Mouse (Mus musculus) embryonic facial prominence, embryonic 11.5 days (tissue): ENCODE results near the gene Rbpms2. TPM values are rescaled to one million over a fixed set of nuclear protein-coding genes. Genes with fewer than 3 reads are reported as not detected.
"Not testable (repeated sequence)": the region's sequence is repeated elsewhere in the genome, so short reads cannot be mapped to it uniquely, and the experiment has no call there.

Experiments
- ATAC-seq: fragments of 200-750 bp; cut with Nextera tagmentation; replicated peaks from 2 replicates; pipeline ENCODE4 v1.8.0; 2017; ENCODE audit warnings: low read depth; ENCODE audit not compliant: insufficient number of reproducible peaks, low FRiP score, low TSS enrichment
- DNase-seq: peaks from one replicate; pipeline ENCODE4 v3.0.0-alpha.2; 2015; ENCODE audit warnings: low spot score
- H3K27ac ChIP-seq: fragments of 300-500 bp; sonication (generic); replicated peaks from 2 replicates; pipeline ENCODE4 v1.5.1; 2014; ENCODE audit warnings: mild to moderate bottlenecking, low read depth, low read length, control low read depth
- H3K27me3 ChIP-seq: fragments of 300-500 bp; sonication (generic); 2 replicates; pipeline ENCODE4 v1.6.1; 2014; ENCODE audit warnings: mild to moderate bottlenecking, low read length, moderate library complexity, mixed read lengths; ENCODE audit not compliant: control insufficient read depth, insufficient read depth
- H3K36me3 ChIP-seq: fragments of 300-500 bp; sonication (generic); replicated peaks from 2 replicates; pipeline ENCODE4 v1.6.1; 2014; ENCODE audit warnings: low read depth, mild to moderate bottlenecking, low read length, moderate library complexity, mixed read lengths; ENCODE audit not compliant: control insufficient read depth, insufficient read depth
- H3K4me1 ChIP-seq: fragments of 300-500 bp; sonication (generic); 2 replicates; pipeline ENCODE4 v1.6.1; 2014; ENCODE audit warnings: low read length, mixed read lengths; ENCODE audit not compliant: control insufficient read depth, insufficient read depth
- H3K4me2 ChIP-seq: fragments of 300-500 bp; sonication (generic); 2 replicates; pipeline ENCODE4 v1.6.1; 2014; ENCODE audit warnings: low read depth, mild to moderate bottlenecking, control low read depth, low read length, moderate library complexity
- H3K4me3 ChIP-seq: fragments of 300-500 bp; sonication (generic); 2 replicates; pipeline ENCODE4 v1.5.1; 2014; ENCODE audit warnings: low read depth, low read length, control low read depth
- H3K9ac ChIP-seq: fragments of 300-500 bp; sonication (generic); replicated peaks from 2 replicates; pipeline ENCODE4 v1.6.1; 2014; ENCODE audit warnings: mild to moderate bottlenecking, control low read depth, low read length
- H3K9me3 ChIP-seq: fragments of 300-500 bp; sonication (generic); replicated peaks from 2 replicates; pipeline ENCODE4 v1.6.1; 2016; ENCODE audit warnings: mild to moderate bottlenecking, low read length, inconsistent platforms, mixed read lengths; ENCODE audit not compliant: control insufficient read depth
- WGBS: fragments of 180-500 bp; shearing (Covaris S2); extraction: QIAGEN DNeasy Blood & Tissue Kit; methylation state at CpG from one replicate; pipeline ENCODE4 v1.1.7; 2014; 5-methylcytosine and 5-hydroxymethylcytosine counted together
- polyA plus RNA-seq: library from polyadenylated mRNA; unstranded; fragments of >200 nt; fragmentation: Nextera tagmentation; extraction: Ambion mirVana; gene quantifications from 2 replicates; pipeline ENCODE4 v1.2.1, GENCODE M21; 2014

Gene Rbpms2
- polyA plus RNA-seq, 1 experiment from 2014 or later = 20.4 TPM

DNA sequence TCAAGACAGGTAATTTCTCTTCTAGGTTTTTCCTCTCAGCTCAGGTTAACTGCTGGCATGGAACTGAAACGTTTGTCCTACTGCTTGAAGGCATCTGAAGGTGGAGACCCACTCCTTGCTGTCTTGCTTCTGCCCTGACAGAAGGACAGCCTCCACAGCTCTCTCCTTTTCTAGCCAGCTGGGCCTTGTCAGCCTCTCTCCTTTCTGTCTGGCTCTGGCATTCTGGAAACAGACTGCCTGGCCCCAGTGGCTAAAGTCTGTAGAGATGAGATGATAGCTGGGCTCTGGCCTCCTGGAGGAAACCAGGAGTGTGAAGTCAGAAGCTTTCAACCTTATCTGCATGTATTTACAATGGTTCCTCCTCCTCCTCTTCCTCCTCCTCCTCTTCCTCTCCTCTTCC lies 20.5 kb downstream of the Rbpms2 start:
- 64% methylated on average over 1 of the region's 1 CpGs for WGBS
- Histone ChIP-seq H3K27ac (no peak overlapping the region), H3K27me3 (no peaks in the 10 kb centered on the region), H3K4me1 (no peaks in the 10 kb centered on the region), H3K36me3 (no peaks in the 10 kb centered on the region), H3K9me3 (no peaks in the 10 kb centered on the region), H3K4me2 (no peak overlapping the region), H3K4me3 (no peak overlapping the region), H3K9ac (no peak overlapping the region)
- DNase-seq = no peak
- no peak for ATAC-seq

DNA sequence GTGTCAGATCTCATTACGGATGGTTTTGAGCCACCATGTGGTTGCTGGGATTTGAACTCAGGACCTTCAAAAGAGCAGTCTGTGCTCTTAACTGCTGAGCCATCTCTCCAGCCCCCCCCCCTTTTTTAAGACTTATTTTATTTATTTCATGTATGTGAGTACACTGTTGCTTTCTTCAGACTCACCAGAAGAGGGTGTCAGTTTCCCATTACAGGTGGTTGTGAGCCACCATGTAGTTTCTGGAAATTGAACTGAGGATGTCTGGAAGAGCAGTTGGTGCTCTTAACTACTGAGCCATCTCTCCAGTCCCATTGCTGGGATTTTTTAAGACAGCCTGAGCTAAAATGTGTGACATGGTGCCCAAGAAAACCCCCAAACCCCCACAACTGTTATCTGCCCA lies 22.5 kb downstream of the Rbpms2 start:
- H3K4me2 ChIP-seq, H3K9me3 ChIP-seq, H3K4me3 ChIP-seq, H3K36me3 ChIP-seq, H3K27ac ChIP-seq, H3K9ac ChIP-seq, H3K4me1 ChIP-seq, H3K27me3 ChIP-seq, ATAC-seq: not testable (repeated sequence)
- DNase-seq = peak; percentile 6
- WGBS = 96% methylated on average over 1 of the region's 1 CpGs

DNA sequence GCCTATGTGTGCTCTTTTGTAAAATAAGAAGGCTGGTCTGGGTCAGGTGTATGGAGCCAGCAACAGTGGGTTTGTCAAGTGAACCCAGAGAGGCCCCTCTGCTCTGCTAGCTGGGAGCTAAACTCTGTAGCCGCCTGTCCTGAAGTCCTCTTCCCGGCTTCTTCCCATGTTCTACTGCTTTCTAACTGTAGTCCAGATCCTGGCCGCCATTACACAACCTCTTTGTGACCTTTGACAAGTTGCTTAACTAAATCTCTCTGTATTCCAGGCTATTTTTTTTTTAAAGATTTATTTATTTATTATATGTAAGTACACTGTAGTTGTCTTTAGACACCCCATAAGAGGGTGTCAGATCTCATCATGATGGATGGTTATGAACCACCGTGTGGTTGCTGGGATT lies 24.3 kb downstream of the Rbpms2 start:
- Histone ChIP-seq H3K27me3 (no peaks in the 10 kb centered on the region), H3K4me2 (no peak overlapping the region), H3K36me3 (no peaks in the 10 kb centered on the region), H3K4me3 (no peak overlapping the region), H3K9me3 (no peaks in the 10 kb centered on the region), H3K4me1 (no peaks in the 10 kb centered on the region), H3K9ac (no peak overlapping the region), H3K27ac (no peak overlapping the region)
- 85% methylated on average over 4 of the region's 4 CpGs for WGBS
- ATAC-seq (no peak), DNase-seq (no peak)

DNA sequence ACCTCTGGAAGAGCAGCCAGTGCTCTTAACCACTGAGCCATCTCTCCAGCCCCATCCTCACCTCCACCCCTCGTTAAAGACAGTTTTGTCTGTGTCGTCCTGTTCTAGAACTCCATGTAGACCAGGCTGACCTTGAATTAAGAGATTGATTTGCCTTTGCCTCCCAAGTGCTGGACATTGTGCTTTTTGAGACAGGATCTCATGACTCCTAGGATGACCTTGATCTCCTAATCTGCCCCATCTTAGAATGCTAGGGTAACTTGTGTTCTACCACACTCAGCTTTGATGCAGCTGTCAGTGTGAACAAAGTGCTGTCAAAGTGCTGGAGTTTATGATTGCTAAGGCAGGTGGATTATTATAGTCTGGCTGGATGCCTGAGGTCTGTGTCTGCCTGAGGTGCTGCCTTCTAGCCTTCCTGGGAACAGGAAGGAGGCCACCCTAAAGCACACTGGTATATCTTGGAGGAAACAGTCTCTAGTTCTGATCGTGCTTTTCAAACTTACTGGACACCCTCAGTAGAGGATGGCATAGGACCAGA lies 25.3 kb downstream of the Rbpms2 start:
- no peak overlapping the region for H3K4me3 ChIP-seq
- no peaks in the 10 kb centered on the region for H3K27me3 ChIP-seq
- H3K4me2 ChIP-seq = no peak overlapping the region
- H3K36me3 ChIP-seq = no peaks in the 10 kb centered on the region
- DNase-seq = no peak
- H3K9ac ChIP-seq = no peak overlapping the region
- H3K27ac ChIP-seq = no peak overlapping the region
- ATAC-seq = no peak
- no peaks in the 10 kb centered on the region for H3K9me3 ChIP-seq
- WGBS = 85% methylated on average over 3 of the region's 3 CpGs
- H3K4me1 ChIP-seq = no peaks in the 10 kb centered on the region

DNA sequence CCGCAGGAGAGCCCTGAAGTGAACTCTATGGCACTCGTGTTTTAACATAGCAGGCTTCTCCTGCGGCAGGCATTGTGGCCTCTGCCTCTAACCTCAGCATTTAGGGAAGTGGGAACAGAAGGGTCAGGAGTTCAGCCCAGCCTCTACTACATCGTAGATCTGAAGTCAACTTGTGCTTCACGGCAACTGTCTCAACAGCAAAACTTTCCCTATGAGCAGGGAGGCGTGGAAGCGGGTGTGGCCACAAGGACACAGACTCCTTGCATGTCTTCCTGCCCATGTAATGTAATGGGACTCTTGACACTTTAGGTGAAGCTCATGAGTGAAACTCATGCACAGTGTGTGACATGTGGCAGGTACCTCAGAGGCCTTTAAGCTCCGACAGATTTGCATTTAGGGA lies 26.1 kb downstream of the Rbpms2 start:
- no peak for DNase-seq
- no peak overlapping the region for H3K4me2 ChIP-seq
- H3K27me3 ChIP-seq = no peaks in the 10 kb centered on the region
- no peak for ATAC-seq
- no peaks in the 10 kb centered on the region for H3K9me3 ChIP-seq
- H3K27ac ChIP-seq = no peak overlapping the region
- H3K36me3 ChIP-seq = no peaks in the 10 kb centered on the region
- no peaks in the 10 kb centered on the region for H3K4me1 ChIP-seq
- no peak overlapping the region for H3K9ac ChIP-seq
- WGBS = 85% methylated on average over 8 of the region's 8 CpGs
- no peak overlapping the region for H3K4me3 ChIP-seq

DNA sequence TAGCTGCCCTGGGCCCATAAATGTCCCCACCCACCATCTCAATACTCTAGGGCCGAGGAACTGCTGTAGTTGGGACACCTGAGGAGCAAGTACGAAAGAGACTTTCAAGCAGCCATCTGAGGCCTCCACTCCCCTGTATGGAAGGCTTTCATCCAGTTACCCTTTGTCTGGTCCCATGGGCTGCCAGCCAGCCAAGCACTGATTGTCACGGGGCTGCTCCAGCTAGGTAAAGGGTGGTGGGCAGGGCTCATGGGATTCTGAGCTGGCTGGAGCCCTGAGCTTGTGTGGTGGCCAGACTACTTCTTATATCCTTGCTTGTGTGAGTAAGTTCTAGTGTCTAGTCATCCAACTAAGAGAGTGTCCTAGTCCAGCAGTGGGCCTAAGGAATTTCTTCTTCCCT lies 27.8 kb downstream of the Rbpms2 start:
- no peak for DNase-seq
- Histone ChIP-seq H3K27me3 (no peaks in the 10 kb centered on the region), H3K27ac (no peak overlapping the region), H3K4me2 (no peak overlapping the region), H3K36me3 (no peaks in the 10 kb centered on the region), H3K9ac (no peak overlapping the region), H3K4me3 (no peak overlapping the region), H3K9me3 (no peaks in the 10 kb centered on the region), H3K4me1 (no peaks in the 10 kb centered on the region)
- WGBS = 81% methylated on average over 3 of the region's 3 CpGs
- no peak for ATAC-seq

DNA sequence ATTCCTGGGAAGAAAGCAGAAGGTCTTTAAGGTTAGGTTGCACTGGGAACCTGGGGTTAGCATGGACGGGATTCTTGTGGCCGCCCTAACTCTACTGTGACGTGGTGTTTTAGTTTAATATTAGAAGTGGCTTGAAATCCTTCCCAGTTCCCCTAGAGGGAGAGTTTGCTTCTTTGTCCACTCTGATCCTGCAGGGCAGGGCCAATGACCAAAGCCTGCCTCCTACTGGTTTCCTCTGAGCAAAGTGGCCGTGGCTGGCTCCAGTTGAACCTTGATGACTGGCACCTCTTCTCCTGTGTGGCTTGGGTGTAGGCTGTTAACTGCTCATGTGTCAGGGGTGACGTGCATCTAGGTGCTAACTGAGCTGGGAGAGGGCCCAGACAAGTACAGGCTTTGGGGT lies 31.6 kb downstream of the Rbpms2 start:
- Histone ChIP-seq H3K27ac (no peak overlapping the region), H3K4me2 (no peak overlapping the region), H3K9me3 (no peaks in the 10 kb centered on the region), H3K36me3 (no peaks in the 10 kb centered on the region), H3K9ac (no peak overlapping the region), H3K27me3 (no peaks in the 10 kb centered on the region), H3K4me3 (no peak overlapping the region), H3K4me1 (no peaks in the 10 kb centered on the region)
- DNase-seq = no peak
- WGBS = 57% methylated on average over 5 of the region's 5 CpGs
- no peak for ATAC-seq

DNA sequence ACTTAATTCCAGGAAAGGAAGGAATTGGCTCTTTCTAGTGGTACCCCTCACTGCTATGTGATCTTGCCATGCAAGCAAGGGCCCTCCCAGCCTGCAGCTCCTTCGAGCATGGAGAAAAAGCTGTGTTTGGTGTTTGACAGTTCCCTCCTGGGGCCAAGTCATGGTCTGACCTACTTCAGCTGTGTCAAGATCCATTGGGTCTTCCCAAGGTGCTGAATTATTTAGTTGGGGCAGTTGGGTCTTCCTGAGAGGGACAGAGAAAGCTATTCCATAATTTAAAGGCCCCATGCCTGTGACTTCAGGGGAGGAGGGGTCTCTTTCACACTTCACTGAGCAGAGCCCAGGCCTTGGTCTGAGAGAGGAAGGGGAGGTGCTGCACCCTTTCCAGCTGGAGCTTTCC lies 32.0 kb downstream of the Rbpms2 start:
- DNase-seq = no peak
- Histone ChIP-seq H3K9me3 (no peaks in the 10 kb centered on the region), H3K36me3 (no peaks in the 10 kb centered on the region), H3K4me2 (no peak overlapping the region; the same call in 1 of the 2 replicates), H3K4me3 (no peak overlapping the region), H3K9ac (no peak overlapping the region), H3K27ac (no peak overlapping the region), H3K27me3 (no peaks in the 10 kb centered on the region), H3K4me1 (no peaks in the 10 kb centered on the region)
- ATAC-seq = no peak
- 75% methylated on average over 1 of the region's 1 CpGs for whole genome bisulfite sequencing
